Mouse (Mus musculus): ENCODE data around the gene Scrt2.

The Scrt2 gene

GRCm38 (mm10) chr2:152081641-152082448, 516 bp downstream of the Scrt2 start:
- DNase-seq (ENCODE audit: extremely low read depth, insufficient read length, low spot score) = no peak

GRCm38 (mm10) chr2:152082456-152083285, 1.3 kb downstream of the Scrt2 start:
- DNase-seq (ENCODE audit: extremely low read depth, insufficient read length, low spot score) = no peak

- no peak for DNase-seq (ENCODE audit: extremely low read depth, insufficient read length, low spot score)
These were observed 2.1 kb downstream of the Scrt2 start for GRCm38 (mm10) chr2:152083411-152083810.

GRCm38 (mm10) chr2:152084298-152084697, 3.0 kb downstream of the Scrt2 start:
- no peak for DNase-seq (ENCODE audit: extremely low read depth, insufficient read length, low spot score)

GRCm38 (mm10) chr2:152085414-152085813, 4.1 kb downstream of the Scrt2 start:
- no peak for DNase-seq (ENCODE audit: extremely low read depth, insufficient read length, low spot score)

GRCm38 (mm10) chr2:152086451-152086850, 5.1 kb downstream of the Scrt2 start:
- no peak for DNase-seq (ENCODE audit: extremely low read depth, insufficient read length, low spot score)

GRCm38 (mm10) chr2:152087111-152087510, 5.8 kb downstream of the Scrt2 start:
- DNase-seq (ENCODE audit: extremely low read depth, insufficient read length, low spot score) = no peak

- DNase-seq (ENCODE audit: extremely low read depth, insufficient read length, low spot score) = no peak
These were observed 7.7 kb downstream of the Scrt2 start for GRCm38 (mm10) chr2:152089078-152089477.

GRCm38 (mm10) chr2:152089581-152089980, 8.3 kb downstream of the Scrt2 start:
- DNase-seq (ENCODE audit: extremely low read depth, insufficient read length, low spot score) = no peak

GRCm38 (mm10) chr2:152090486-152090885, 9.2 kb downstream of the Scrt2 start:
- DNase-seq (ENCODE audit: extremely low read depth, insufficient read length, low spot score) = no peak

GRCm38 (mm10) chr2:152091342-152092056, 10.2 kb downstream of the Scrt2 start:
- no peak for DNase-seq (ENCODE audit: extremely low read depth, insufficient read length, low spot score)

GRCm38 (mm10) chr2:152092927-152093326, 11.6 kb downstream of the Scrt2 start:
- no peak for DNase-seq (ENCODE audit: extremely low read depth, insufficient read length, low spot score)

- DNase-seq (ENCODE audit: extremely low read depth, insufficient read length, low spot score) = peak; percentile 26
These were observed 12.0 kb downstream of the Scrt2 start for GRCm38 (mm10) chr2:152093356-152093792.

- DNase-seq (ENCODE audit: extremely low read depth, insufficient read length, low spot score) = no peak
These were observed 13.7 kb downstream of the Scrt2 start for GRCm38 (mm10) chr2:152094856-152095545.

GRCm38 (mm10) chr2:152096922-152097321, 15.6 kb downstream of the Scrt2 start:
- DNase-seq (ENCODE audit: extremely low read depth, insufficient read length, low spot score) = no peak

GRCm38 (mm10) chr2:152097916-152098315, 16.6 kb downstream of the Scrt2 start:
- DNase-seq (ENCODE audit: extremely low read depth, insufficient read length, low spot score) = no peak

- DNase-seq (ENCODE audit: extremely low read depth, insufficient read length, low spot score) = no peak
These were observed 18.2 kb downstream of the Scrt2 start for GRCm38 (mm10) chr2:152099538-152099937.

- no peak for DNase-seq (ENCODE audit: extremely low read depth, insufficient read length, low spot score)
These were observed 20.4 kb downstream of the Scrt2 start for GRCm38 (mm10) chr2:152101761-152102160.

- no peak for DNase-seq (ENCODE audit: extremely low read depth, insufficient read length, low spot score)
These were observed 21.0 kb downstream of the Scrt2 start for GRCm38 (mm10) chr2:152102369-152102768.

GRCm38 (mm10) chr2:152104711-152105317, 23.5 kb downstream of the Scrt2 start:
- peak; percentile 25 for DNase-seq (ENCODE audit: extremely low read depth, insufficient read length, low spot score)

All from 3134 (cell line).